Mouse (Mus musculus): Measurements from ENCODE around the gene Slc35e3. TPM values are rescaled to one million over a fixed set of nuclear protein-coding genes. Genes with fewer than 3 reads are reported as not detected.

Gene Slc35e3
- polyA plus RNA-seq, 1 experiment, result 12.8 TPM

- Histone ChIP-seq H3ac (ENCODE audit: control insufficient read depth, insufficient read length, low read depth) (no peak overlapping the region), H3K27me3 (ENCODE audit: control insufficient read depth, insufficient read depth, insufficient read length) (no peaks in the 10 kb centered on the region), H3K4me3 (ENCODE audit: insufficient read depth, poor library complexity, severe bottlenecking) (no peak overlapping the region), H3K79me3 (ENCODE audit: low read depth) (no peaks in the 10 kb centered on the region), H3K79me2 (ENCODE audit: control insufficient read depth, insufficient read depth) (no peaks in the 10 kb centered on the region), H3K36me3 (ENCODE audit: control insufficient read depth, insufficient read depth) (peaks cover 13% of the 10 kb centered on the region)
- TF ChIP-seq CTCF (IDR thresholded peaks at IDR 0.05; ENCODE audit: control insufficient read depth, insufficient read depth, insufficient read length) (no peak), MYOG (IDR thresholded peaks at IDR 0.05; ENCODE audit: control insufficient read depth, extremely low read depth, insufficient read length) (no peak), MAX (IDR thresholded peaks at IDR 0.05) (no peak), FOSL1 (IDR thresholded peaks at IDR 0.05; ENCODE audit: insufficient read depth, low read length, poor library complexity, severe bottlenecking) (no peak), USF1 (IDR thresholded peaks at IDR 0.05; ENCODE audit: low read depth) (no peak), MYOD1 (IDR thresholded peaks at IDR 0.05; ENCODE audit: control insufficient read depth, insufficient read length, low read depth) (no peak), CEBPB (IDR thresholded peaks at IDR 0.05; ENCODE audit: low read depth) (no peak)
These were observed 61.6 kb downstream of the Slc35e3 start for GRCm38 (mm10) chr10:117684298-117685170.

DNA sequence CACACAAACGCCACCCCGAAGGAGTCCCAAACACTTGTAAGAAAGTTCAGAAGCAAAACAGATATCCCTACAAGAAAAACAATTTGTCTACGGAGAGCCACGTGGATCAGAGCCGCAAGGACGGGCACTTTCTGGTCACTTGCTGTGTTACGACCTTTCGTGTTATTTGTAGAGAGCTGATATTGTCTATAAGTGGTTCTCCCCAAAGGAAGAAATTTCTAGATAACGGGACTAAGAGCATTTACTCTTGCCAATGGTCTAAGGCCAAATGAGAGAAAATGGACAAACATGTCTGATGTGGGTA lies 62.5 kb downstream of the Slc35e3 start:
- Histone ChIP-seq H3K4me3 (ENCODE audit: insufficient read depth, poor library complexity, severe bottlenecking) (no peak overlapping the region), H3K36me3 (ENCODE audit: control insufficient read depth, insufficient read depth) (peaks cover 4% of the 10 kb centered on the region), H3K27me3 (ENCODE audit: control insufficient read depth, insufficient read depth, insufficient read length) (no peaks in the 10 kb centered on the region), H3K79me2 (ENCODE audit: control insufficient read depth, insufficient read depth) (no peaks in the 10 kb centered on the region), H3K79me3 (ENCODE audit: low read depth) (no peaks in the 10 kb centered on the region), H3ac (ENCODE audit: control insufficient read depth, insufficient read length, low read depth) (no peak overlapping the region)
- TF ChIP-seq MYOG (IDR thresholded peaks at IDR 0.05; ENCODE audit: control insufficient read depth, extremely low read depth, insufficient read length), result no peak
- TF ChIP-seq USF1 (IDR thresholded peaks at IDR 0.05; ENCODE audit: low read depth), result no peak
- TF ChIP-seq MYOD1 (IDR thresholded peaks at IDR 0.05; ENCODE audit: control insufficient read depth, insufficient read length, low read depth), result no peak
- TF ChIP-seq CTCF (IDR thresholded peaks at IDR 0.05; ENCODE audit: control insufficient read depth, insufficient read depth, insufficient read length), result no peak
- no peak for TF ChIP-seq CEBPB (IDR thresholded peaks at IDR 0.05; ENCODE audit: low read depth)
- TF ChIP-seq FOSL1 (IDR thresholded peaks at IDR 0.05; ENCODE audit: insufficient read depth, low read length, poor library complexity, severe bottlenecking), result no peak
- TF ChIP-seq MAX (IDR thresholded peaks at IDR 0.05), result no peak

Other genes starting within 250 kb of the Slc35e3 start
- gene Cpm, start 116.9 kb downstream of the Slc35e3 start, polyA plus RNA-seq (2012; fragmentation: generic; extraction: Trizol), result 0.06 TPM
- gene Mdm2, start 35.6 kb downstream of the Slc35e3 start, polyA plus RNA-seq (2012; fragmentation: generic; extraction: Trizol), result 36.0 TPM
- 41.2 TPM for gene Nup107, start 46.3 kb upstream of the Slc35e3 start, polyA plus RNA-seq (2012; fragmentation: generic; extraction: Trizol)
- 54.9 TPM for gene Rap1b, start 99.7 kb upstream of the Slc35e3 start, polyA plus RNA-seq (2012; fragmentation: generic; extraction: Trizol)